Mouse (Mus musculus): ENCODE measurements around the gene Slc35b3.

The Slc35b3 gene

GRCm38 (mm10) chr13:38938433-38938832 lies 22.2 kb downstream of the Slc35b3 start:
- no peak for DNase-seq (ENCODE audit: low spot score)

GRCm38 (mm10) chr13:38936860-38937471 lies 23.7 kb downstream of the Slc35b3 start:
- no peak for DNase-seq (ENCODE audit: low spot score)

- DNase-seq (ENCODE audit: low spot score): no peak
These were observed 24.7 kb downstream of the Slc35b3 start for GRCm38 (mm10) chr13:38935856-38936446.

DNA sequence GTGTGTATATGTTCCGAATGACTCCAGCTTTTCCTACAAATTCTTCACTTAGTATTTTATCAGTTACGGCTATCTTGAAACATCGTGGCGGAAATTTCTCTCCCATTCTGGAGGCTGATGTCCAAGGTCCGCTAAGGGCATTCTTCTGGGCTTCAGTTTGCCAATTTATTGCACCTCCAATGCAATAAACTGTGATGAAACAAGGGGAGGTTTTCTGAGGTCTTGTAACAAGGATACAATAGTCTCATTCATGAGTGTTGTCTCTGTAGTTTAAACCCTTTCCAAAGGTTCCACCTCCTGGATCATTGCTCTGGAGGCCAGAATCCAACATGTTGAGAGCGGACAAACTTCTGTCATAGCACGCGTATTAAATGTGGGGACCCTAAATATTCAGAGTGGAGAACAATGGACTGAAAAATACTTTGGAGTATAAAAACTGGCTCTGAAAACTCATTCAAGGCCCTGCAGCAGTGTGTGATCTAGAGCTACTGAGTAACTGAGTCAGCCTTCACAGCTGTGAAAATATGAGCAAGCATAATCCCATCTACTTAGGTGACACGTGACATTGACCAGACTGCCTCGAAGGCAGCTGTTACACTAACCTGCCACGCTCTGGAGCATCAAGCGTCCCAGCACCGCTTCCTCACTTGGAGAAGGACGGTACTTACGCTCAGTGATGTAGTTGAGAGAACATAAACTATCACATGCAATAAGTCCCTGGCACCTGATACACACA lies 30.7 kb downstream of the Slc35b3 start:
- no peak for DNase-seq (ENCODE audit: low spot score)

GRCm38 (mm10) chr13:38922676-38923075 lies 38.0 kb downstream of the Slc35b3 start:
- no peak for DNase-seq (ENCODE audit: low spot score)

- no peak for DNase-seq (ENCODE audit: low spot score)
These were observed 39.4 kb downstream of the Slc35b3 start for GRCm38 (mm10) chr13:38921306-38921705.

DNA sequence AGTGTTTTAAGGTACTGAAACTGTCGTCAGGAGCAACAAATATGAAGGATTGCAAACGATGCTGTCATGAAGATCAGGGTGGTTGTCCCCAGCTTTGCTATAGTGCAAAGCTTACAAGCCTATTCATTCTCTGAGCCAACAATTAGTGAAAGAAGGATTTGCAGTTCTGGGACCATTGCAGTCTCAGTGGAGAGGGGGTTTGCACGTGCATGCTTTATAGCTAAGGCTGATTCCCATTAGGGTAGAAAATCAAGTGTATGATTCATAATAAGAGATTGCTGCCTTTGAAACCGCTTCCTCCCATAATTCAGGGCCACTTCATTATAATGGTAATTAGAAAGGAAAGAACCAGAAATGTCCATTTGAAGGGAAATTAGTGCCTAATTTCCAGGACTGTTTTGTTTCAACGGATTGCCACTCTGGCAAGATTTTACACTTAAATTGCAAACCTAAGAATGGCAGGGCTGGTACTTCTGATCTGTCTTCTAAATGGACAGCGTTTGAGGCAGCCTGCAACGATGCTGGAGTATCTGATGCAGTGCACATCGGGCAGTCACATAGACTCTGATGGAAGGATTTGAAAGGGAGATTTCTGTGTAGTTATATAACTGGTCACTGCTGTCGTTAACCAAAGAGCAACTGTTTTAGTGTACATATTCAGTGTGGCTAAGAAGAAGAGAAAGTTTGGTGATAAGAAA lies 42.3 kb downstream of the Slc35b3 start:
- DNase-seq (ENCODE audit: low spot score): no peak

DNA sequence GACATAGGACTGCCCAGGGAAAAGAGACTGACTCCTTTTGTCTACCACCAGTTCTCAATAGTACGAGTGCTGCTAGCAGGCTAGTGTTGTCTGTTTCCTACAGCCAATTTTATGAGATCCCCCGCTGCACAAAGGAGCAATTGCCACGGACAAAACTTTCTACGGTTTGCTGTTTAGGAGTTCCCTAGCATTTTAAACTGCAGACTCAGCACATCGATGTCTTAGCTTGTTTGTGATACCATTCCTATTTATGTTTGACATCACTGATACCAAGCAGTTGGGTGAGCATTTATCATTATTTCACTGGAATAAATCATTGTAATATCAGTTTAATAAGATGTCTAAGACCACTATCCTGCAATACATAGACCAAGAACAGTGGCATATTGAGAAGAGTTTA lies 43.1 kb downstream of the Slc35b3 start:
- no peak for DNase-seq (ENCODE audit: low spot score)

- DNase-seq (ENCODE audit: low spot score): no peak
These were observed 45.9 kb downstream of the Slc35b3 start for GRCm38 (mm10) chr13:38914771-38915170.

DNA sequence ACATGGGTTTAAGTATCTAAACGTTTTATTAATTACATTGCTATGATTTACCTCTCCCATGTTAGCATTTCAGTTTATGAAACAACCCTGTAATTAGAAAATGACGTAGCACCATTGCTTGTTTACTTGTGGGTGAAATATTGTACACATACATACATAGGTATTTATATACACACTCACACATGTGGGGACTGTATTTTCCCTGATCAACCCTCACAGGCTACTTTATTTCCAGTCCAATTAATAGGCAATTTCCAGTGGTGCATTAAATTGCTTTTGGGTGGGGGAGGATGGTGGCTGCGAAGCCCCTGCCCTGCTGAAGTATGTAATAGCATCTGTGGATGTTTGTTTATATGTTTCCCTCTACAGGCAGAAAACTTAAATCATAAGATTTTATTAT lies 68.3 kb downstream of the Slc35b3 start:
- DNase-seq (ENCODE audit: low spot score): no peak
